Mouse (Mus musculus) limb, embryonic 10.5 days (tissue): Measurements from ENCODE around the gene Arhgap6. TPM values are rescaled to one million over a fixed set of nuclear protein-coding genes. Genes with fewer than 3 reads are reported as not detected.

Experiments
- DNase-seq: peaks from one replicate; pipeline ENCODE4 v3.0.0-alpha.2; 2017; ENCODE audit warnings: low spot score
- H3K27ac ChIP-seq: fragments of 300-500 bp; sonication (generic); 2 replicates; pipeline ENCODE4 v1.5.1; 2016; ENCODE audit warnings: mild to moderate bottlenecking
- H3K27me3 ChIP-seq: fragments of 300-500 bp; sonication (generic); 2 replicates; pipeline ENCODE4 v1.6.1; 2016; ENCODE audit warnings: low read depth, mild to moderate bottlenecking; ENCODE audit not compliant: poor library complexity, severe bottlenecking
- H3K36me3 ChIP-seq: fragments of 300-500 bp; sonication (generic); 2 replicates; pipeline ENCODE4 v1.6.1; 2016; ENCODE audit warnings: mild to moderate bottlenecking, moderate library complexity
- H3K4me1 ChIP-seq: fragments of 300-500 bp; sonication (generic); 2 replicates; pipeline ENCODE4 v1.6.1; 2016
- H3K4me3 ChIP-seq: fragments of 300-500 bp; sonication (generic); 2 replicates; pipeline ENCODE4 v1.5.1; 2016; ENCODE audit warnings: mild to moderate bottlenecking, moderate library complexity
- H3K9me3 ChIP-seq: fragments of 300-500 bp; sonication (generic); replicated peaks from 2 replicates; pipeline ENCODE4 v1.6.1; 2016; ENCODE audit warnings: mild to moderate bottlenecking
- WGBS: fragments of 180-500 bp; shearing (Covaris S2); methylation state at CpG from one replicate; pipeline ENCODE4 v1.1.7; 2016; 5-methylcytosine and 5-hydroxymethylcytosine counted together
- polyA plus RNA-seq: library from polyadenylated mRNA; unstranded; fragments of >200 nt; fragmentation: Nextera tagmentation; extraction: Ambion mirVana; gene quantifications from 2 replicates; pipeline ENCODE4 v1.2.1, GENCODE M21; 2016

Gene Arhgap6
- polyA plus RNA-seq, 1 experiment from 2014 or later = 1.2 TPM

- DNase-seq = no peak
- no peaks in the 10 kb centered on the region for H3K4me1 ChIP-seq
- H3K9me3 ChIP-seq = no peaks in the 10 kb centered on the region
- no peak overlapping the region for H3K27ac ChIP-seq
- H3K27me3 ChIP-seq = peaks cover 91% of the 10 kb centered on the region
- H3K36me3 ChIP-seq = no peaks in the 10 kb centered on the region
- no peak overlapping the region for H3K4me3 ChIP-seq
- 86% methylated on average over 1 of the region's 1 CpGs for WGBS
These were observed 378.9 kb downstream of the Arhgap6 start for GRCm38 (mm10) chrX:169173796-169174195.

- H3K27ac ChIP-seq = no peak overlapping the region
- no peak for DNase-seq
- no peaks in the 10 kb centered on the region for H3K9me3 ChIP-seq
- WGBS = 89% methylated on average over 2 of the region's 2 CpGs
- peaks cover 84% of the 10 kb centered on the region for H3K27me3 ChIP-seq
- H3K4me3 ChIP-seq = no peak overlapping the region
- H3K4me1 ChIP-seq = no peaks in the 10 kb centered on the region
- no peaks in the 10 kb centered on the region for H3K36me3 ChIP-seq
These were observed 383.7 kb downstream of the Arhgap6 start for GRCm38 (mm10) chrX:169178634-169179033.

GRCm38 (mm10) chrX:169187100-169187499, 392.2 kb downstream of the Arhgap6 start, which contains the start of gene Amelx:
Gene Amelx (minus strand): TSS chrX:169187200.
- 81% methylated on average over 5 of the region's 5 CpGs for WGBS
- DNase-seq = no peak
- Histone ChIP-seq H3K27ac (no peak within 1 kb of the TSS), H3K36me3 (no peaks in the 10 kb centered on the region), H3K4me1 (no peaks in the 10 kb centered on the region), H3K27me3 (peaks cover 86% of the 10 kb centered on the region), H3K9me3 (no peaks in the 10 kb centered on the region), H3K4me3 (no peak within 1 kb of the TSS)

- Histone ChIP-seq H3K4me1 (no peaks in the 10 kb centered on the region), H3K9me3 (no peaks in the 10 kb centered on the region), H3K36me3 (no peaks in the 10 kb centered on the region), H3K27me3 (peaks cover 87% of the 10 kb centered on the region), H3K4me3 (no peak overlapping the region), H3K27ac (no peak overlapping the region)
- 75% methylated on average over 3 of the region's 3 CpGs for WGBS
- DNase-seq = no peak
These were observed 415.1 kb downstream of the Arhgap6 start for GRCm38 (mm10) chrX:169210019-169210418.

- Histone ChIP-seq H3K4me3 (no peak overlapping the region), H3K27me3 (peaks cover 81% of the 10 kb centered on the region), H3K9me3 (no peaks in the 10 kb centered on the region), H3K4me1 (no peaks in the 10 kb centered on the region), H3K27ac (no peak overlapping the region), H3K36me3 (no peaks in the 10 kb centered on the region)
- WGBS = 66% methylated on average over 8 of the region's 8 CpGs
- no peak for DNase-seq
These were observed 425.2 kb downstream of the Arhgap6 start for GRCm38 (mm10) chrX:169220064-169220463.

GRCm38 (mm10) chrX:169222357-169223062, 427.6 kb downstream of the Arhgap6 start:
- no peaks in the 10 kb centered on the region for H3K4me1 ChIP-seq
- peaks cover 79% of the 10 kb centered on the region for H3K27me3 ChIP-seq
- no peak for DNase-seq
- H3K27ac ChIP-seq = no peak overlapping the region
- 64% methylated on average over 3 of the region's 3 CpGs for WGBS
- H3K9me3 ChIP-seq = no peaks in the 10 kb centered on the region
- no peak overlapping the region for H3K4me3 ChIP-seq
- H3K36me3 ChIP-seq = no peaks in the 10 kb centered on the region

GRCm38 (mm10) chrX:169255915-169256314, 461.0 kb downstream of the Arhgap6 start:
- 79% methylated on average over 1 of the region's 1 CpGs for WGBS
- Histone ChIP-seq H3K27ac (no peak overlapping the region), H3K4me1 (no peaks in the 10 kb centered on the region), H3K36me3 (no peaks in the 10 kb centered on the region), H3K4me3 (no peak overlapping the region), H3K27me3 (peaks cover 73% of the 10 kb centered on the region), H3K9me3 (no peaks in the 10 kb centered on the region)
- DNase-seq = no peak

- Histone ChIP-seq H3K36me3 (no peaks in the 10 kb centered on the region), H3K27ac (no peak overlapping the region), H3K9me3 (no peaks in the 10 kb centered on the region), H3K4me3 (no peak overlapping the region), H3K27me3 (peaks cover 81% of the 10 kb centered on the region), H3K4me1 (no peaks in the 10 kb centered on the region)
- no peak for DNase-seq
These were observed 461.8 kb downstream of the Arhgap6 start for GRCm38 (mm10) chrX:169256741-169257140.

GRCm38 (mm10) chrX:169261034-169261433, 466.1 kb downstream of the Arhgap6 start:
- Histone ChIP-seq H3K9me3 (no peaks in the 10 kb centered on the region), H3K4me3 (no peak overlapping the region), H3K4me1 (no peaks in the 10 kb centered on the region), H3K27me3 (peaks cover 97% of the 10 kb centered on the region), H3K36me3 (no peaks in the 10 kb centered on the region), H3K27ac (no peak overlapping the region)
- no peak for DNase-seq
- 84% methylated on average over 3 of the region's 3 CpGs for WGBS

- 87% methylated on average over 2 of the region's 2 CpGs for WGBS
- H3K36me3 ChIP-seq = no peaks in the 10 kb centered on the region
- no peak for DNase-seq
- H3K4me1 ChIP-seq = no peaks in the 10 kb centered on the region
- H3K9me3 ChIP-seq = no peaks in the 10 kb centered on the region
- H3K27ac ChIP-seq = no peak overlapping the region
- no peak overlapping the region for H3K4me3 ChIP-seq
- H3K27me3 ChIP-seq = peaks cover 97% of the 10 kb centered on the region
These were observed 467.3 kb downstream of the Arhgap6 start for GRCm38 (mm10) chrX:169262212-169262611.

- Histone ChIP-seq H3K4me3 (no peak overlapping the region), H3K4me1 (no peaks in the 10 kb centered on the region), H3K9me3 (no peaks in the 10 kb centered on the region), H3K27me3 (peaks cover 96% of the 10 kb centered on the region), H3K36me3 (no peaks in the 10 kb centered on the region), H3K27ac (no peak overlapping the region)
- no peak for DNase-seq
- 80% methylated on average over 8 of the region's 8 CpGs for WGBS
These were observed 468.7 kb downstream of the Arhgap6 start for GRCm38 (mm10) chrX:169263433-169264172.

- 91% methylated on average over 4 of the region's 4 CpGs for WGBS
- Histone ChIP-seq H3K27me3 (peaks cover 54% of the 10 kb centered on the region), H3K27ac (no peak overlapping the region), H3K36me3 (no peaks in the 10 kb centered on the region), H3K4me3 (no peak overlapping the region), H3K4me1 (no peaks in the 10 kb centered on the region), H3K9me3 (no peaks in the 10 kb centered on the region)
- no peak for DNase-seq
These were observed 504.7 kb downstream of the Arhgap6 start for GRCm38 (mm10) chrX:169299579-169299978.

- H3K4me1 ChIP-seq = no peaks in the 10 kb centered on the region
- no peak for DNase-seq
- WGBS = 69% methylated on average over 26 of the region's 26 CpGs
These were observed 507.6 kb downstream of the Arhgap6 start for GRCm38 (mm10) chrX:169302271-169303045.

More at GRCm38 (mm10) chrX:169302271-169303045, 507.6 kb downstream of the Arhgap6 start:
- H3K27me3 ChIP-seq = peaks cover 37% of the 10 kb centered on the region
- H3K36me3 ChIP-seq = no peaks in the 10 kb centered on the region
- H3K9me3 ChIP-seq = no peaks in the 10 kb centered on the region
- no peak overlapping the region for H3K27ac ChIP-seq
- H3K4me3 ChIP-seq = no peak overlapping the region
